Mouse (Mus musculus) cerebellum, adult 2 months (tissue): Measurements from ENCODE around the gene Stx16.

Experiments
- CTCF ChIP-seq: fragments of 200-500 bp; IDR thresholded peaks from 2 replicates; pipeline ENCODE4 v1.5.1; 2011; ENCODE audit warnings: low read depth, mild to moderate bottlenecking, control low read depth, low read length, moderate library complexity, borderline replicate concordance; ENCODE audit not compliant: insufficient read depth
- POLR2A ChIP-seq: fragments of 200-500 bp; IDR thresholded peaks from 2 replicates; pipeline ENCODE4 v1.6.1; 2011; ENCODE audit warnings: low read length, control low read depth, borderline replicate concordance; ENCODE audit not compliant: insufficient read depth

GRCm38 (mm10) chr2:174095086-174095485 is 19.0 kb downstream of the Stx16 start:
- no peak for TF ChIP-seq POLR2A
- no peak for TF ChIP-seq CTCF
